Mouse (Mus musculus): ENCODE results near the gene Dio3.

The Dio3 gene

DNA sequence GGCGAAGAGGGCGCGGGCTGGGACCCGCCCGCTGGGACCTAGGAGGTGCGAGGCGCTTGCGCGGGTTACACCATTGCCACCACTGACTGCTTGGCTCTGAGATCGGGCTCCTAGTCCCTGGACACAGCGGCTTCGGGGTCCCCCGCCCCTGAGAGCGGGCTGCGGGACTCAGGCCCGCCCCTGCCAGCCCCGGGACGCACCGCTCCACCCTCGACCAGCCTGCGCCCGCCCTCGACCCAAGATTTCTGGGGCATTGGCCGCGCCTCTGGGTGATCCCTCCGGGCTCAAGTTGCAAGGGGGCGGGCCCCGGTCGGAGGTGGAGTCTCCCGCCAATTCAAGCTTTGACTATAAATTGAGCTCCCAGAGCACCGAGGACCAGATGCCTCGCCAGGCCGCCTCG lies at the start of gene Dio3:
Gene Dio3 (plus strand): TSS at position 216 of the 400 bp plus-strand sequence.
- DNase-seq (ENCODE audit: low read depth) = no peak

- DNase-seq (ENCODE audit: low read depth) = no peak
Observed at GRCm38 (mm10) chr12:110230296-110230695, 48.6 kb upstream of the Dio3 start.

- no peak for DNase-seq (ENCODE audit: low read depth)
Observed at GRCm38 (mm10) chr12:110230767-110231166, 48.1 kb upstream of the Dio3 start.

DNA sequence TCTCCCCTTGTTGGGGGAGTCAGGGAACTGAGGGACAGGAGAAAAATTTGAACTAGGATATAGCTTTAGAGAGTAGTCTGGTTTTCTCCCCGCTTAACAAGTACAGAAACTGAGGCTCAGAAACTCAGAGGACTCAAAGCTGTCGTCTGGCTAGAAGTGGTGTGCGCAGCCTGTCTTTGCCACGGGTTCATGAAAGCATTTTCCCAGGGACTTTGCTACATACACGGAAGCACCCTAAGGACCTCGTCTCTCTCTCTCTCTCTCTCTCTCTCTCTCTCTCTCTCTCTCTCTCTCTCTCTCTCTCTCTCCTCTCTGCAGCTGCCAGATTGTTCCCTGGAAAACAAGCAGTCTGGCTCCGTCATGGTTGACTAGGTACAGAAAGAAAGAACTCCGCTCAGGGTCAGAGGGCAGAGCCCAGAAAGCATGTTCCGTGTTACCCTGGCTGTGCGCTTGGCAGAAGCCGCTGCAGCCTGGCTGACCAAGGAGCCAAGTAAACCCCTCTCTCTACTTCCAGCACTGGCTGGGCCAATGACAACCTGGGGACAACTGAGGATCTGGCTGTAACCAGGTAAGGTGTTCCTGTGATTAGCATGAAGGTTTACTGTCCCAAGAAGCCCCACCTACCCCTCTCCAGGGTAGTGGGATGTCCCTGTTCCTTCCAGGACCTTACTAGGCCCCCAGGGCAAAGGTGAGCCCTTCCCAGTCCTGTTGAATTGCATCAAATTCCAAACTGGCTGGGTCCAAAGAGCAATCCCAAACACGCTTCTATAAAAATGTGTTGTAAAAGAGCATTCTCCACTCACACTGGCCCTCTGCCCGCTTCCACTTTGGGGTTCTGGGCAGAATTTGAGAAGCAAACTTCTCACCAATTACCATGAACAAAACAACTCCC lies 46.9 kb upstream of the Dio3 start:
- no peak for DNase-seq (ENCODE audit: low read depth)

DNA sequence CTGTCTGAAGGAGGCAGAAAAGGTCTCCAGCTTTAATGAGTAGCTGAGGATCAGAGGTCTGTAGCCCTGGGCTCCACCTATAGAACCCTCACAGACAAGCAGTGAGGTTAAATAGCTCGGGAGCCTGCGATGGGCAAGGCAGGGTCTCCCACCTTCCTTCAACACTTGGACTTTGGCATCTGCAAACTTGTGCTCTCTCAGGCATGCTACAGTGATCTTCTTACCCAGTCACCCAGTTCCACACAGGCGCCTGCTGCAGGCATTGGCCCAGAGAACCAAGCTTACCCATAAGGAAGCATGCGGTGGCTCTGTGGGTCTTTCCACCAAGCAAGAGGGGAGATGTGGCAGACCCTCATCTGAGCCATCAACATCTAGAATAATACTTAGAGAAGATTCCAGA lies 43.0 kb upstream of the Dio3 start:
- DNase-seq (ENCODE audit: low read depth) = no peak

GRCm38 (mm10) chr12:110237046-110237445 lies 41.8 kb upstream of the Dio3 start:
- DNase-seq (ENCODE audit: low read depth) = no peak

GRCm38 (mm10) chr12:110239358-110239757 lies 39.5 kb upstream of the Dio3 start:
- no peak for DNase-seq (ENCODE audit: low read depth)

DNA sequence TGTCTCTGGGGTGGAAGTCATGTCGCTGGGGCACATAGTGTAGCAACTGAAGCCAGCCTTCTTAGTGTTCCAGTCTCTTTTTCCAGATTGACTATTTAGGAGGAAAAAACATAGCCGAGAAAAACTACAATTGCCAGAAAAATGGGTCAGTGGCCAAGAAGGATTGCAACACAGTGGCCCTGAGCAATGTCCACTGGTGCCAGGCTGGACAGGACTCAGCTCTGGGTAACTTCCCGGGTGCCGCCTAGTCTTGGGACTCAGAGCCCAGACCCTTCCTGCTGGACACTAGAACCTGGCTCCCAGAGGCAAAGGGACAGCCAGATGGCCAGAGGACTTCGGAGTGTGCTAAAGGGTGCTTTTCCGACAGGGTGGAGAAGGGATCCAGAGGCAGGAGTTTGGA lies 34.3 kb upstream of the Dio3 start:
- no peak for DNase-seq (ENCODE audit: low read depth)

DNA sequence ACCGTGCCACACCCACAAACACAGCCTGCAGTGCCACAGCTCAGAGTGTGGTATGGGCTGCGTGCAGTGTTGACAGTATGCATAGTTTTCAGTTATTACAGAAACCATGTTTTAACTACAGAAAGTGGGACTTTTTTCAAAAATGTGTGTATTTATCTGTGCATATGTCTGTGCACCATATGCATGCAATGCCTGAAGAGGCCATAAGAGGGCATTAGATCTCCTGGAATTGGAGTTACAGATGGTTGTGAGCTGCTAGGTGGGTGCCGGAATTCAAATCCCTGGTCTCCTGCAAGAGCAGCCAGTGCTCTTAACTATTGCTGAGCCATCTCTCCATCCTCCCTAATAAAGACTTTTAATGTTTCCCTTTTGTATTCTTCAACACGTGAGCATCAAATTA lies 33.4 kb upstream of the Dio3 start:
- DNase-seq (ENCODE audit: low read depth) = no peak

DNA sequence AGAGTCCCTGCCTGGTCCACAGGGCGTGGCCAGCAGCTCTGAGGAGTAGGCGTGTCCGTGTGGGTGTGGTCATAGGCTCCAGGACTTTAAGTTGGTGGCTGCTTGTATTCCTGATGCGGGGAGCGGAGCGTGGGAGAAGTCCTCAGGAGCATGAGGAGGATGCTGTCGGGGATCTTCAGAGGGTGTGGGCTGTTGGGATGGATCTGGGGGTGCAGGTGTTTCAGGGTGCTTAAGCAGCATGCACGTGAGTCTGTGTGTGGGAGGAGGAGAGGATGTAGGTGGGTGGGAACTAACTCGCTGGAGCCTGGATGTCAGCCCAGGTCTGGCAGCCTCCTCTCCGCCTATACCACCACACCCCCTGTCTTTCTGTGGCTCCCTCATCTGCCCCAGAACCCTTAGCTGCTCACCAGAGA lies 26.7 kb upstream of the Dio3 start:
- DNase-seq (ENCODE audit: low read depth) = no peak

- no peak for DNase-seq (ENCODE audit: low read depth)
Observed at GRCm38 (mm10) chr12:110255731-110256130, 23.1 kb upstream of the Dio3 start.

- no peak for DNase-seq (ENCODE audit: low read depth)
Observed at GRCm38 (mm10) chr12:110256478-110257220, 22.2 kb upstream of the Dio3 start.

- DNase-seq (ENCODE audit: low read depth) = no peak
Observed at GRCm38 (mm10) chr12:110268226-110268625, 10.6 kb upstream of the Dio3 start.

- no peak for DNase-seq (ENCODE audit: low read depth)
Observed at GRCm38 (mm10) chr12:110269686-110270085, 9.2 kb upstream of the Dio3 start.

DNA sequence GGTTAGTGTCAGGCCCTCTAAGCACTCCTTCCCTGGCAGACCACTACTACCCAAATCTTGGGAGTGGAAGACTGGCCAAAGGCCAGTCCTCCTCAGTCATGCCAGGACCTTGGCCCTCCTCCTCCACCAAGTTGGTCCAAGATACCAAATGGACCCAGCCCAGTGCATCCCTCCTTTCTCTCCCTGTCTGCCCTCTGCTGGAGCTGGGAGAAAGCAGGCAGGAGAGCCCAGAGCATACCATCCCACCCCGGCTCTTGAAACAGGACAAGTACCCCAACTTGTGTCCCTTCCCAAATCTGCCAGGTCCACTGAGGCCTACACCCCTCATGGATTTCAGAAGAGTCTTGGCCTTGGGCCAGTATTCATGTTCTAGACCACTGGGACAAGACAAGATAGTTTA lies 2.8 kb upstream of the Dio3 start:
- no peak for DNase-seq (ENCODE audit: low read depth)

DNA sequence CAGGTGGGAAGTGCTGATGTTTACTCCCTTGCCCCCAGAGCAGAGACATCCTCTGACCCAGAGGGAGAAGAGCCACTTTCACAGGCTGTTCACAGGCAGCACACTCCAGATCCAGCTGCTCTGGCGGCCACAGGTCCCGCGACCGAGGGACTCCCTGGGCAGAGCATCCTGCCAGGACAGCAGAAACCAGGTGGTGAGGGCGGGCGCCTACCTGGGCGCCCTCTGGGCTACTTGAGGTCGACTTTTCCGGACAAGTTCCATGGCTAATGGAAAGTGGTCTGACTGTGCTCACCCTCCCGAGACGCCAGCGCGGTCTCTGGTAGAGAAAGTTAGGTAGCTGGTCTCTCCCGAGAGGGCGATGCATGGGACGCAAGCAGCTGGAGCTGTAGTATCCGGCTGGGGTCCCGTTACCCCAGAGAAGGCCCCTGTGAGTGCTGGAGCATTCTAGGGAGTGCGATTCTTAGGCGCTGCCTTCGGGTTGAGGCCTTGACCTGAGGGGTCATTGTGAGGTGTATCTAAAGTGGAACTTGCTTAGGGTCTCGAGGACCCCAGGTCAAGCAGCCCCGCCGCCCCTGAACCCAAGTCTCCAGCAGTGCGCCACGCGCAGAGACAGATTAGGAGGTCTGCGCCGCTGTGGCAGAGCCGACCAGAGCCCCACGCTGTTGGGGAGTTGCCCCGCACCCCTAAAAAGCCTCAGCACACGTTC lies 1.5 kb upstream of the Dio3 start:
- no peak for DNase-seq (ENCODE audit: low read depth)

GRCm38 (mm10) chr12:110277965-110278307 lies 932 bp upstream of the Dio3 start:
- DNase-seq (ENCODE audit: low read depth) = no peak

GRCm38 (mm10) chr12:110280373-110280772 lies 1.5 kb downstream of the Dio3 start:
- DNase-seq (ENCODE audit: low read depth) = no peak

GRCm38 (mm10) chr12:110283792-110284191 lies 4.9 kb downstream of the Dio3 start:
- DNase-seq (ENCODE audit: low read depth) = no peak

- DNase-seq (ENCODE audit: low read depth) = no peak
Observed at GRCm38 (mm10) chr12:110292816-110293215, 13.9 kb downstream of the Dio3 start.

- DNase-seq (ENCODE audit: low read depth) = no peak
Observed at GRCm38 (mm10) chr12:110294891-110295290, 16.0 kb downstream of the Dio3 start.

GRCm38 (mm10) chr12:110298653-110299052 lies 19.8 kb downstream of the Dio3 start:
- DNase-seq (ENCODE audit: low read depth) = no peak

DNA sequence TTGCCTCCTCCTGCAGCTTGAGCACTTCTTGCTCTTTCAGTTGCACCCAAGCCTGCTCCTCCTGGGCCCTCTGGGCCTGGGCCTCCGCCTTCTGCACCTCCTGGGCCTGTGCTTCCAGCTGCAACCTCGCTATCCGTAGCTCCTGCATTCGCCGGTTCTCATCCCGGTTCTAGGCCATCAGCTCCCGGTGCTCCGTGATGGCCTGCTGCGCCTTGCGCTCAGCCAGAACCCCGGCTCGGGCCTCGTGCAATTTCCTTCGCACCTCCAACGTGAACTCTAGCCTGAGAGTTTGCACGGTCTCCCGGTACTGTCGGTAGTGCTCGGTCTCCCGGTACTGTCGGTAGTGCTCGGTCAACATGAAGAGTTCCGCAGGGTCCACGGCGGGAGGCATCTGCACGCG lies 40.8 kb downstream of the Dio3 start:
- no peak for DNase-seq (ENCODE audit: low read depth)
